Mouse (Mus musculus) lung, postnatal 0 days (tissue): ENCODE results near the gene Hif1an.
A peak's percentile ranks its signal among the peaks of the same experiment; 100 is the strongest.

Experiments used
- CTCF ChIP-seq: IDR thresholded peaks from 2 replicates; pipeline ENCODE4 v1.5.1; 2016; ENCODE audit warnings: antibody characterized with exemption, mild to moderate bottlenecking
- EP300 ChIP-seq: IDR thresholded peaks from 2 replicates; pipeline ENCODE4 v1.6.1; 2016; ENCODE audit warnings: antibody characterized with exemption, mild to moderate bottlenecking, control low read depth

- 0 out of 2 replicates have a peak, but pooled peaks have one; percentile 4 for TF ChIP-seq CTCF
- no peak for TF ChIP-seq EP300
Observed at GRCm38 (mm10) chr19:44514521-44515451, 47.9 kb upstream of the Hif1an start.
